Mouse (Mus musculus) T-helper 17 cell (primary cell): ENCODE measurements around the gene Nnmt.

Source experiments
- in situ Hi-C, 2 experiments: fragments of 300-600 bp; cut with MboI, MseI; formaldehyde crosslinking; loops; 1 replicate in 1 of 2; 2 replicates in 1 of 2; pipeline ENCODE4 v1.15.1; 2025; ENCODE audit warnings: high pct_unique_total_duplicates in 2 of 2

Nnmt gene

DNA sequence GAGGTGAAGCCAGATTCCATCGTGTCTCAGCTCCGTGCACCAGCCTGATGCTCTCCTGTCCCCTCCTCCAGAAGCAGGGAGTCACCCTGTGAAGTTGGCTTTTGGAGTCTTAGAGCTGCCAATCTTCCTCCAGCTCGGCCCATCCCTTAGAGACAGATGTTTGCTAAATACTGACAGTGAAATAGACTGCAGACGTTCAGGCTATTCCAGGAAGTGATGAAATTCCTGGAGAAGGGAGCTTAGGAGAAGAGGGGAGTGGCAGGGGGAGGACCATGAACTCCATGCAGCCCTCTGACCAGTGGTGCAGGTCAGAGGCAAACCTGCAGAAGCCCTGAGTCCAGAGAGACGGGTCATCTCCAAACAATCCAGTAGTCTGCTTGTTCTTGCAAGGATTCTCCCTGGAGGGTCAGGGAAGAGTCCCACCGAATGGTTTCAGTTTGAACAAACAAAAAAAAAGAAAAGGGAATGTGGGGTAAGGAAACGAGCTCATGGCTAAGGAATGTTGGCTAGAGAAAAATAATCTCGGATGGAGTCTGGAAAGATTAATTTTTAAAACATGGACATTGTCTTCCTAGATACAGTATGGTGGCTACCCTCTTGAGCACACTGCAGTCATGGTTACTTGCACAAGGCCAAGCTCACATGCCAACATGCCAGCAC, at the start of gene Nnmt:
Gene Nnmt, minus strand, starts transcription at position 215 of the 660 bp plus-strand sequence.
- in situ Hi-C loops: loop anchor here in 1 of 2 experiments (25.0 kb wide), 1 partner anchor 343 kb away; no protein-coding TSS in a partner anchor

DNA sequence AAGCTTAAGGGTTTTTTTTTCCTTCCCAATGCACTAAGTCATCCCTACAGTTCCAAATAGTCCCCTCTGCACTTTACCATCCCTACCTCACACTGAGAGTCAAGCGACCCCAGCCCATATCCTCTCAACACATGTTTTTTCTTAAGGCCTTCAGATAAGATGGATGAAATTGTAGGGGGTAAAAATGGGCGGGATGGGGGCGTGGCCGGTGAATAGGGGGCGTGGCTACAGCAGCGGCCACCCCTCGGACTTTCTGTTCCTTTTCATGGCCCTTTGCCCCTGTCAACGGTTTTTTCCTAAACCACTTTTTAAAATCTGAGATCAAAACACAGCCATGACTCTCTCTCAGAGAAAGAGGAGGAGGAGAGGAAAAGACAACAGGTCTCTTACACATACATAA, 49.8 kb upstream of the Nnmt start:
- in situ Hi-C loops: loop anchor here in 1 of 2 experiments (10.0 kb wide), 1 partner anchor 320 kb away; no protein-coding TSS in a partner anchor

DNA sequence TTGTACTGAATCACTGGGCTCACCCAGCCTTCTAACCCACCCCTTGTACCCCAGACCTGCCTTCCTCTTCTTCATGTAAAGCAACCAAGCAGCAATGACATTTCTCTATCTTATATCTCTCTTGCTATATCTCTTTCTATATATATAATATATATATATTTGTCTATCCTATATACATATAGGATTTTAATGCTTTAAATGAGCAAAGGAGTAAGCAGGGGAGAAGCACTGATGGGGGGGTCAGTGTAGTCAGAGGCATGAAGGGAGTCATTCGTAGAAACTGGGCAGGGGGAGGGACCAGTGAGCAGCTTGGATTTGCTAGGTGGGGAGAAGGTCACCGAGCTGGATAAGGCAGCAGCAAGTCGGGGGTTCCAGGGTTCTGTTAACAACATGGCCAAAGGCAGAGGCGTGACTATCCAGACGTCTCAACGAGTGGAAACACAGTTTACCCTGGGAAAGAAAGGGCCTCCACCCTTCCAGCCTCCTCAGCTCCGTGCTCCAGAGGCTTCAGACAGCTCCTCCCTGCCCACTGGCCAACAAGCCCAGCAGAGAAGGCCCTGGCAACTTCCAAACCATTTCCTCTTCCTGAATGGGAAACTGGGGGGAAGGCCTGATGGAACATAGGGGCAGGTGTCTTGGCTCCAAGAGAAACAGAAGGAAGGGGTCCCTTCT, 48.6 kb upstream of the Nnmt start:
- in situ Hi-C loops: loop anchor here in 1 of 2 experiments (10.0 kb wide), 1 partner anchor 321 kb away; no protein-coding TSS in a partner anchor

DNA sequence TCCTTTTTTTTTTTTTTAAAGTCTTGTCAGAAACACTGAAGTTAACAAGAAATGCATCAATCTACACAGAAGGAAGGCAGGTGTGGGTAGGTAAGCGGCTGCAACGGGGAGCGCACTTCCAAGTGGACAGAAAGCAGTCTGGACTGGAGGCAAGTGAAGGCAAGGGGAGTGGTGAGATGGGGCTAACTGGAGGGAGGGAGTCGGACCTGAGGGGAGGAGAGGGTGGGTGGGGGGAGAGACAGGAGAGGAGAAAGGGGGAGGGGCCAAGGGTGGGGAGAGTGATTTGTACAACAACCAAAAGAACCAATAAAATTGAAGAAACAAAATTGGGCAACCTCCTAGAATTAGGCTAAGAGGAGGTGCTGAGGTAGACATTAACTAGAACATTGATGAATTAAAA, 47.1 kb upstream of the Nnmt start:
- in situ Hi-C loops: loop anchor here in 1 of 2 experiments (10.0 kb wide), 1 partner anchor 323 kb away; no protein-coding TSS in a partner anchor

DNA sequence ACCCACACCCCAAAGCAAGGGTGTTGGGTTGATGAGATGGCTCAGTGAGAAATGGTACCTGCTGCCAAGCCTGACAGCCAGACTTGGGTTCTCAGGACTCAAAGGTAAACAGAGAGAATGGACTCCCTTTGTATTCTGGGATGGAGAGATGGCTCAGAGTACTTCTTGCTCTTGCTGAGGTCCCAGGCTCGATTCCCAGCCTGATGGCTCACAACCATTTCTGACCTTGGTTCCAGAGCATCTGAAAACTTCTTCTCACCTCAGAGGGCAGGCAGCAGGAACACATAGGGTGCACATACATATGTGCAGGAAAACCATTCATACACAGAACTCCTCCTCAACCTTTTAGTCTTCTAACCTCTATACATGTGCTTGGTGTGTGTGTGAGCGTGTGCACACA, 45.9 kb upstream of the Nnmt start:
- in situ Hi-C loops: loop anchor here in 1 of 2 experiments (10.0 kb wide), 1 partner anchor 324 kb away; no protein-coding TSS in a partner anchor

DNA sequence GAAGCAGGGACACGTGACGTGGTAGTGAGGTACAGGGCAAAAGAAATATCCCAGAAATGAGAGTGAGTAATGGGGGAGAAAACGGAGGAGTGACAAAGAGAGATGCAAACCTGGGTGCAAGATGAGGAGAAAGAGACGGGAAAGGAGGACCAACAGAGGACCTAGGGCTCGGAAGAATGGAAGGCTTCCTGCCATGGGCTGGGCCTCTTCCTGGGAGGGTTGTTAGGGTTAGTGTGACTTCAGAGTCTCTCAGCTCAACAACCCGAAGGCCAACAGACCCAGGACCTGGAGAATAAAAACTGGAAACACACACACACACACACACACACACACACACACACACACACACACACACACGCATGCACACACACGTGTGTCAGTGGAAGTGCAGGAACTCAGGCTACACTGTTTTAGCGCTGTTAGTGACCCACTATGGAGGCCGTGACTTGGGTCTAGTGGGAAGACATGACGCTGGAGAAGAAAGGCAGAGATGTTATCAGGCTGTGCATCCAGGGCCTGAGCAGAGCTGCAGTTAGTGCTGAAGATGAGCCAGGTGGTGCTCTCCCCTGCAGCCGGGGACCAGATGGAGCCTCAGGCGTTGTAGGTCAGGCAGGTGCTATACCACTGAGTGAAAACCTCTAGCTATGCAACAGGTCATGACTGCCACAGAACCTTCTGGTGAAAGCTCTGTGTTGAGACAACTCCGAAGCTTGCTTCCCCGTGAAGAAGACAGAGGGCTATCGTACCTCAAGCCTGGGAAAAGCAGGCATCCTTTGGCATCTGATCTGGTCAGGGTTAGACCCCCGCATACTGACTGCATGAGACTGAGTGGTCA, 45.1 kb upstream of the Nnmt start:
- in situ Hi-C loops: loop anchor here (5.0 to 25.0 kb wide), 3 partner anchors 207 to 812 kb away; no protein-coding TSS in a partner anchor

DNA sequence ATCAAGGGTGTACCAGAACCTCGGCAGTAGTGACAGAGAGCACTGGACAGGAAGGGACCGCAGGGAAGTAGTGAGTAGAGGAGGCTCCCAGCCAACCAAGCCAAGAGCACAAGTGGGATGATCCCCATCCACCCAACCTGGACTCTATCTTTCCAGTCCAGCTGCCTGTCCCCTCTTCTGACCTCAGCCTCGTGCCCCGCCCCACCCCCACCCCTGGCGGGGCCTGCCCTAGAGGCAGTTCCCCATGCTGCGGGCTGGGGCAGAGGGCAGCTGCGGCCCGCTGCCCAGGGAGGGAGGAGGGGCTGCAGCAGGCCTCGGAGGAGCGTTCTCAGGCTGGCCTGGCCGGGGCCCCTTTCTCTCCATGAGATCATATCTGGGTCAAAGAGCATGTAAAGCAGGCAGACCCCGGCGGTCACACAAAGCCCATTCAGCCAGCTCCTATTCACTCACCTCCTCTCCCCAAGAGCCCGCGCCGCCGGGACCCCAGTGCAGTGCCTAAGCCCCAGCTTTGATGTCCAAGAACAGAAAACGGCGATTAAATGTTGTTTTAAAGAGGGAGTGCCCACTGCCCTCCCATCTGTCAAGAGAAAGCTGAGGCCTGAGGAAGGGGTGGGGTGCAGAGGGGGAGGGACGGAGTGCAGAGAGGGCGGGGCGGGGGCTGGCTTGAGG, 44.3 kb upstream of the Nnmt start:
- in situ Hi-C loops: loop anchor here (5.0 to 25.0 kb wide), 2 partner anchors 208 to 813 kb away; no protein-coding TSS in a partner anchor

DNA sequence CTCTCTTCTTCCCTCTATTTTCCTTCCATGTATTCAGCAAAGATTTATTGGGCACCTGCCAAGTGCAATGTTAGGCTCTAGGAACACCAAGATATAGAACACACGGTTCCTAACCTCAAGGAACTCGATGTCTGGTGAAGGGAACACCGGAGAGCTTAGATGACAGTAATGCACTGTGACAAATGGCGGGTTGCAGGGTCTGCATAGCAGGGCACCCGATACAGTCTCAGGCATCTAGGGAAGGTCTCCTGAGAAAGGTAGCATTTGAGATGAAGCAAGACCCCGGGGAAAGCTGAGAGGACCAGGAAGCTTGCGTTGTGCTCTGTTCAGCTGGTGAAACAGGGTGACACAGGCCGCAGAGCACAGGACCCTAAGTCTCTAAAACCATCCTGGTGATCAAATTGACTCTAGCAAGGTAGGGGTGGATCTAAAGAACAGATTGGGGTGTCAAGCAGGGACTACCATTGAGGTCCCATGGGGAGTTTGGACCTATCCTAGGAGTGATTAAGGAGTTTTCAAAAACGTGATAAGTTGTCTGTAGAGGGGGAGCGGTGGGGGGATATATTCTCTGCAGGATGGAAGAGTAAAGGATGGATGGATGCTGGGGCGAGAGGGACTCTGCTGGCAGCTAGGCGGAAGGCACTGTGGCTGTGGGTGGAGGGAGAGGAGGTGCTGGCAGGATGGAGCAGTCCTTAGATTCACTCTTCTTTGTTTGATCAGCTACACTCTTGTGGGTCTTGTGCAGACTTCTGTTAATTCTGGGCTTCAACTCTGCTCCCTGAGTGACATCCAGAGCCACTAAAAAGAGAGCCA, 43.5 kb upstream of the Nnmt start:
- in situ Hi-C loops: loop anchor here (5.0 to 25.0 kb wide), 2 partner anchors 209 to 814 kb away; no protein-coding TSS in a partner anchor

DNA sequence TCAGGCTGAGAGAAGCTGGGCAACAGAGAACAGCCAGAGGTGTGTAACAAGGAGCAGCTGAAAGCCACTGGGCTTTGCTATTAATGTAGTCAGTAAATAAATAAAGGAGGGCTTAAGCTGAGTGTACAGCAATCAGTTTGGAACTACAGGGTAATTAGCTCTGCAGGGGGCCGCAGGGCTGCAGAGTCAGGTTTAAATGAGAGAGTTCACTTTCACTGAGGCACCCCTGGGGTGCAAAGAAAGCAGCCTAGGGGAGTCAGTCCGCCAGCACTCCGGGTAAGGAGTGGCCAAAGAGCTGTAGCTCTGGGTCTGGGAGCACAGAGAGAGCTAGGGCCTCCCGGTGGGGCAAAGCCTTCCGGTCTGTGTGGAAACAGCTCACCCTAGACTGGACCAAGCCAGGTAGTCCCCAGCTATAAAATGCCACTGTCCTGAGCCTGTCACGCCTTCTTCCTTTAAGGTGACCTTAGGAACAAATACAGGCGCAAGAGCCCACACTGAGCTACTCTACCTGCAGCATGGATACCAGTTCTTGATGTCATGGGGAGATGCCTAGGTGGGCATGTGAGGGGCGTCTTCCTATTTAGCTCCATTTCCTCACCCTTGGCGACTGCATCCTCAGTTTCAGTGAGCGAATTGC, 42.8 kb upstream of the Nnmt start:
- in situ Hi-C loops: loop anchor here (5.0 to 25.0 kb wide), 2 partner anchors 210 to 815 kb away; no protein-coding TSS in a partner anchor

DNA sequence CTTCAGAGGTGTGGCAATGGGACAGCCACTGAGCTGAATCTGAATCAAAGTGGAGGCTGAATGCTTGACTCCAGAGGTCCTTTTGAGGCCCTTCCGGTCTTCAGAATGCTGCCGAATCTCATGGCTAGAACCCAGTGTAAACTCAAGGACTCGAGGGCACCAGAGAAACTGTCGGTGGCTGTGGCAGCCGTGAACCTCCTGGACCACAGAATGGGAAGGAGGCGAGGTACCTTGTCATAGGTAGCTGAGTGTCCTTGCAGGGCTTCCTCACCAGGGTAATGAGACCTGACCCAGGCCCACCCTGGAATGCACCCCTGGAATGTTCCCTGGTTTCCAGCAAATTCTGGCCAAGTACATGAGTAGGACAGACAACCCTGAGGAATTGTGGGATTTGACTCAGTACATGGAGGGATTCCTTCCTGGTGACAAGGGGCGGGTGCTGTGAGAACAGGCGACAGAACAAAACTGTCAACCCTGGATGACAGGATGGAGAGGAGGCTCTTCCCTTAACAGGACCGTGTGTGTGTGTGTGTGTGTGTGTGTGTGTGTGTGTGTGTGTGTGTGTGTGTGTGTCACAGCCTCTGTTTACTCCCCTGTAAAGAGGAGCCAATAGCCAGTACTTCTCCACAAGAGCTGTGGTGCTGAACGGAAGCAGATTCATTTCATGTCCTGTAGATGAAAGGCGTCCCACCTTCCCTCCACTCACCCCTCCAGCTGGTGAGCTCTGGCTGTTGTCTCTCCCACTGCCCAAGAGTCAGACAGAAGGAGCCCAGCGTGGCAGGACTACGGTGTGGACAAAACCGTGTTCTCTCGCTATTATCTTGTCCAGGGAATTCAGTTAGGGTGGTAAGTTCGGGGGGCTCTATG, 42.1 kb upstream of the Nnmt start:
- in situ Hi-C loops: loop anchor here (5.0 to 25.0 kb wide), 2 partner anchors 210 to 815 kb away; no protein-coding TSS in a partner anchor

DNA sequence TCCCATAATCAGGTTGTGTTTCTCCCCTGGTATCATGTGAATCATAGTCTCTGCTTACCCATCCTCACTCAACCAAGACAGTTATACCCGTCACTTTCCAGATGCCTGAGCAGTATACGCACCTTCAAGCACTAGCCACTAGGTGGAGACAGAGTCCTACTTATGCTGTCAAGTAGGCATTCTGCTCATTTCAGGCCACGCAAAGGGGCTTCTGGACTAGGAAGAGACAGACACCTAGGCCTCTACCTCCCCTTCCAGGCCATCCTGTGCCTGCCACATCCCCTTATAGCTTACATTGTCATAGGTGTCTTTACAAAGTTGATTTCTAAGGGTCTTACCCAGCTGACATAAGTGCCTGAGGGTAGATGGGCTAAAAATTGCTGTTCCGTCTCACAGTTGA, 41.3 kb upstream of the Nnmt start:
- in situ Hi-C loops: loop anchor here (5.0 to 25.0 kb wide), 2 partner anchors 211 to 816 kb away; no protein-coding TSS in a partner anchor

DNA sequence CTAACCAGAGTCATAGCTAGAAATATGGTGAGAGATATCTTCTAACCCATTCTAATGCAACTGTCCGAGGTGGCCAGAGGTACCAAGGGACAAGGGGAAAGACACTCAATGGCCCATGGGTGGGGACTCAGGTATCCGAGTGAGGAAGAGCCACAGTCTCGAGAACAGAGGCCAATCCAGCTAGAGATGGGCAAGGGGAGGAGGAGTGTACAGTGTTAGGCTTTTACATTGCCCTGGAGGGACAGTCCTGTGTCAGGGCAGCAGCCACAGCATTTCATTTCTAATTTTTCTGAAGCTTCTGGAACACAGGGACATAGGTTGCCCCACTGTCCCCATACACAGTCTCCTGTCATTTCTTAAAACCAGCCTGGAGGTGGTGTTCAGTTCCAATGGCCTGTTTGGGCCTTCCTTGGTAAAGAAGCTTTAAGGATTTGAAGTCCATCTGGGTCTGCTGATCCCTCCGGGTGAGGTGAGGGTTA, 40.7 kb upstream of the Nnmt start:
- in situ Hi-C loops: loop anchor here (5.0 to 25.0 kb wide), 2 partner anchors 212 to 817 kb away; no protein-coding TSS in a partner anchor

DNA sequence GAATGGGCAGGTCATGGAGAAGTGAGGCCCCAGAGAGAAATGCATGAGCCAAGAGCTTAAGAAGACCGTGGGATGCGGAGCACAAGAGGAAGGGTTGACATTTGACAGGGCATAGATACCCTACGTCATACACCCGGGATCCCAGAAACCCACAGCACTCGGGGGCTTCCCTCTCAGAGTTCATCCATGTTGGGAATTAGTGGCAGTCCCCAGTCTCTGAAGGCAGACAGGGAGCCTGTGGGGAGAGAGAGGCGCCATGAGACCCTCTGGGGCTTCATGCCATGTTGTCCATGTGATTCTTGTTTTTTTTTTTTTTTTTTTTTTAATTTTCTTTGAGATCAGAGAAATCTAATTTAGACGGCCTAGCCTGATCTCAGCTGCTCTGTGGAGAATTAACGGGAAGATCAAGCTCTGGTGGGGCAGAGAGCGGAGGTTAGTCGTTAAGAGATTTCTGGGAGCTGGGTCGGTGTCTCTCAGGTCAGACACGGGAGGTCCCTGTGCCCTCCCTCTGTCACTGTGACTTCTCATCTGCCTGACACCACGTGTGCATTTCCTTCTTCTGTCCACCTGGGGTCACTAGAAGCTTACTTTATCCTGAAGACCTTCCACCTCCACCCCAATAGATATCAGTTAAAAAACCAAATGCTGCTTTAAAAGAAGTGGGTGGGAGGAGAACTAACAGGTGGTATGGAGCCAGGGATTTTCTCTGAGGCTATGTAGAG, 40.1 kb upstream of the Nnmt start:
- in situ Hi-C loops: loop anchor here (5.0 to 25.0 kb wide), 4 partner anchors 212 to 817 kb away; no protein-coding TSS in a partner anchor

DNA sequence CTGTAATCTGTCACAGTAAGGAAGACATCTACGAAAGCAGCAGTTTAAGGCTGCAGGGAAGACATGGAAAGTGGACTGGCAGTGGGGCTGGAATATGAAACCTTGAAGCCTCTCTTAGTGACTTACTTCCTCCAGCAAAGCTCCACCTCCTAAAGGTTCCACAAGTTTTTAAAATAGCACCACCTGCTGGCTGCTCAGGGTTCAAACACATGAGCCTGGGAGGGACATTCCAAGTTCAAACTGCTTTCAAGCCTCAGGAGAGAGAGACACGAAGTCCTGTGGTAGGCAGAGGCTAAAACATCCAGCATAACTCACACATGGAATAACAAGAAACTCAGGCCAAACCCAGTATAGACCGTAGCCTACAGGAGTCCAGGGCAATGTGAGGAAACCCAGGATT, 39.4 kb upstream of the Nnmt start:
- in situ Hi-C loops: loop anchor here (5.0 to 25.0 kb wide), 4 partner anchors 213 to 818 kb away; no protein-coding TSS in a partner anchor

DNA sequence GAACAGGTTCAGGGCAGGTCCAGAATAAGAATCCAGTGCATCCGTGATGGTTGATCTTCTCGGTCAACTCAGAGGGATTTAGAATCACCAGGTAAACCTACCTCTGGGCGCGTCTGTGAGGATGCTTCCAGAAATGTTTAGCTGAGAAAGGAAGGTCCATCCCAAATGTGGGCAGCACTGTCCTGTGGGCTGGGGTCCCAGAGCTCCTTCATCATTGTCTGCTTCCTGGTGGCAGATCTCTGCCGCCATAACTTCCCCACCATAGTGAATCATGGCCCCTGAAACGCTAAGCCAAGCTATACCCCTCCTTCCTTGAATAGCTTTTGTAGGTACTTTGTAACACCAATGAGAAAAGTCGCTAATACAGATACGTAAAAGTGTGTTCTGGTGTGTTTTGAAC, 36.7 kb upstream of the Nnmt start:
- in situ Hi-C loops: loop anchor here (5.0 to 25.0 kb wide), 4 partner anchors 216 to 821 kb away; no protein-coding TSS in a partner anchor

DNA sequence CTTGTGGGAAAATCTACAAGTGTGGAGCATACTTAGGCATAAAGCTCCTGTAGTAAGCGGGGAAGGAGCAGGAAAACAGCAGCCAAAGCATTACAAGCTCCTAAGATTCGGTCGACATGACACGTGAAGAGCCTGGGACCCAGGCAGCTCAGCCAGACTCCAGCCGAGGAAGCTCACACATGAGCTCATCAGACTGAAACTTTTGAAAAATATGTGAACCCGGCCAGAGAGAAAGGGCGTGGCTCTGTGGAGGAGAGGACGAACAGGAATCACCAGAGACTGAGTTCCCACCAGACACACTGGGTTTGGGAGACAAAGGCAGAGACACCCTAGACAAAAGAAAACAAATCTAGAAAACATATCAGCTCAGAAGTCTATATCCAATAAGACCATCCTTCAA, 35.9 kb upstream of the Nnmt start:
- in situ Hi-C loops: loop anchor here (5.0 to 25.0 kb wide), 4 partner anchors 216 to 821 kb away; no protein-coding TSS in a partner anchor

DNA sequence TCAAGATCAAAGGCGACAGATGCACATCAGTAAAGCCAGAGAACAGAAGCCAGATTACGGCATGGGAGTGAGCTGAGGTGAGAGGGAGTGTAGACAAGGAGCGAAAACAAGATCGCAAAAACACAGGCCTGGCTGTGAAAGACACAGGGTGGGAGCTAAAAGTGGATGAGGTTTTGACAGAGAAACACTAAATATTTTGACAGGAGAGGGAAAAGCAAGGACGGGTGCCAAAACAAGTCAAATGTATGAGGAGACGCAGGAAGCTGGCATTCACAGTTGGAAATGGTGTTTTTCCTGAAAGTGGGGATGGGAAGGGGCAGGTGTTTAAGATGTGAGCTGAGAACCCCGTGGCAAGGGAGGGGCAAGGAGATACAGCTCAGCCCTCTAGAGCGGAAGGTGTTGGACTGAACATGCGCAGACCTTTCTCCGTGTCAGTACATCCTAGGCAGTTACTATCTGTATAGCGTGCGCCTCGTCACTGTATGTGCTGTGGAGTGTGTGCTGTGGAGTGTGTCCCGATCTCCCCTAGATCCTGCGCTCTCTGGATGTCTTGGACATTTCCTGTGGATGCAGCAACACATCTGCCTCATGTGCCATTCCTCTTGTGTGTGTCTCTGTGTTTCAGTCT, 33.3 kb upstream of the Nnmt start:
- in situ Hi-C loops: loop anchor here in 1 of 2 experiments (25.0 kb wide), 1 partner anchor 824 kb away; no protein-coding TSS in a partner anchor
